Mouse (Mus musculus): ENCODE measurements around the gene Car14. TPM values are rescaled to one million over a fixed set of nuclear protein-coding genes. Genes with fewer than 3 reads are reported as not detected.
A peak's percentile ranks its signal among the peaks of the same experiment; 100 is the strongest.
"Not testable (repeated sequence)": the region's sequence is repeated elsewhere in the genome, so short reads cannot be mapped to it uniquely, and the experiment has no call there.

Car14 gene
- polyA plus RNA-seq, 1 experiment from 2014 or later, result 1.1 TPM

- no peaks in the 10 kb centered on the region for H3K9me3 ChIP-seq (ENCODE audit: control insufficient read depth, low read length)
- H3K4me1 ChIP-seq (ENCODE audit: control insufficient read depth, insufficient read depth, low read length), result peaks cover 6% of the 10 kb centered on the region; the same call in 1 of the 2 replicates
- H3K27ac ChIP-seq (ENCODE audit: low read length), result no peak overlapping the region
- H3K9ac ChIP-seq (ENCODE audit: low read depth, low read length), result no peak overlapping the region
- WGBS, result 85% methylated on average over 5 of the region's 5 CpGs
- peaks cover 3% of the 10 kb centered on the region; the same call in 1 of the 2 replicates for H3K36me3 ChIP-seq (ENCODE audit: control insufficient read depth, insufficient read depth, low read length)
- ATAC-seq, result no peak
- H3K4me3 ChIP-seq (ENCODE audit: low read length), result no peak overlapping the region
- no peak overlapping the region for H3K4me2 ChIP-seq (ENCODE audit: low read depth, low read length)
- no peaks in the 10 kb centered on the region for H3K27me3 ChIP-seq (replicated peaks; ENCODE audit: control insufficient read depth, insufficient read depth, low read length)
Measured at GRCm38 (mm10) chr3:95866071-95866470, 38.4 kb downstream of the Car14 start.

GRCm38 (mm10) chr3:95865571-95865970 lies 38.9 kb downstream of the Car14 start:
- no peak for ATAC-seq
- Histone ChIP-seq H3K27ac (ENCODE audit: low read length) (no peak overlapping the region), H3K36me3 (ENCODE audit: control insufficient read depth, insufficient read depth, low read length) (peaks cover 3% of the 10 kb centered on the region; the same call in 1 of the 2 replicates), H3K9me3 (ENCODE audit: control insufficient read depth, low read length) (no peaks in the 10 kb centered on the region), H3K4me1 (ENCODE audit: control insufficient read depth, insufficient read depth, low read length) (peaks cover 4% of the 10 kb centered on the region; the same call in 1 of the 2 replicates), H3K4me3 (ENCODE audit: low read length) (no peak overlapping the region), H3K27me3 (replicated peaks; ENCODE audit: control insufficient read depth, insufficient read depth, low read length) (no peaks in the 10 kb centered on the region), H3K4me2 (ENCODE audit: low read depth, low read length) (no peak overlapping the region), H3K9ac (ENCODE audit: low read depth, low read length) (no peak overlapping the region)
- 88% methylated on average over 20 of the region's 20 CpGs for WGBS

GRCm38 (mm10) chr3:95865050-95865449 lies 39.4 kb downstream of the Car14 start:
- WGBS, result 78% methylated on average over 5 of the region's 5 CpGs
- no peaks in the 10 kb centered on the region for H3K27me3 ChIP-seq (replicated peaks; ENCODE audit: control insufficient read depth, insufficient read depth, low read length)
- no peak overlapping the region for H3K4me3 ChIP-seq (ENCODE audit: low read length)
- no peak for ATAC-seq
- no peak overlapping the region for H3K27ac ChIP-seq (ENCODE audit: low read length)
- H3K36me3 ChIP-seq (ENCODE audit: control insufficient read depth, insufficient read depth, low read length), result peaks cover 3% of the 10 kb centered on the region; the same call in 1 of the 2 replicates
- no peak overlapping the region for H3K9ac ChIP-seq (ENCODE audit: low read depth, low read length)
- no peaks in the 10 kb centered on the region for H3K9me3 ChIP-seq (ENCODE audit: control insufficient read depth, low read length)
- H3K4me1 ChIP-seq (ENCODE audit: control insufficient read depth, insufficient read depth, low read length), result no peaks in the 10 kb centered on the region
- no peak overlapping the region for H3K4me2 ChIP-seq (ENCODE audit: low read depth, low read length)

GRCm38 (mm10) chr3:95863578-95863977 lies 40.9 kb downstream of the Car14 start:
- peaks cover 3% of the 10 kb centered on the region; the same call in 1 of the 2 replicates for H3K36me3 ChIP-seq (ENCODE audit: control insufficient read depth, insufficient read depth, low read length)
- 76% methylated on average over 7 of the region's 7 CpGs for WGBS
- H3K4me1 ChIP-seq (ENCODE audit: control insufficient read depth, insufficient read depth, low read length), result no peaks in the 10 kb centered on the region
- H3K27me3 ChIP-seq (replicated peaks; ENCODE audit: control insufficient read depth, insufficient read depth, low read length), result no peaks in the 10 kb centered on the region
- no peak for ATAC-seq
- no peak overlapping the region for H3K4me3 ChIP-seq (ENCODE audit: low read length)
- no peak overlapping the region for H3K27ac ChIP-seq (ENCODE audit: low read length)
- no peak overlapping the region for H3K4me2 ChIP-seq (ENCODE audit: low read depth, low read length)
- H3K9me3 ChIP-seq (ENCODE audit: control insufficient read depth, low read length), result no peaks in the 10 kb centered on the region
- no peak overlapping the region for H3K9ac ChIP-seq (ENCODE audit: low read depth, low read length)

- Histone ChIP-seq H3K4me1 (ENCODE audit: control insufficient read depth, insufficient read depth, low read length) (no peaks in the 10 kb centered on the region), H3K4me3 (ENCODE audit: low read length) (no peak overlapping the region), H3K36me3 (ENCODE audit: control insufficient read depth, insufficient read depth, low read length) (peaks cover 3% of the 10 kb centered on the region; the same call in 1 of the 2 replicates), H3K27ac (ENCODE audit: low read length) (no peak overlapping the region), H3K9me3 (ENCODE audit: control insufficient read depth, low read length) (no peaks in the 10 kb centered on the region), H3K4me2 (ENCODE audit: low read depth, low read length) (no peak overlapping the region), H3K27me3 (replicated peaks; ENCODE audit: control insufficient read depth, insufficient read depth, low read length) (no peaks in the 10 kb centered on the region), H3K9ac (ENCODE audit: low read depth, low read length) (no peak overlapping the region)
- WGBS, result 46% methylated on average over 2 of the region's 2 CpGs
- ATAC-seq, result peak; percentile 62; the same call in 1 of the 2 replicates
Measured at GRCm38 (mm10) chr3:95861796-95862195, 42.7 kb downstream of the Car14 start.

- Histone ChIP-seq H3K4me1 (ENCODE audit: control insufficient read depth, insufficient read depth, low read length) (no peaks in the 10 kb centered on the region), H3K9ac (ENCODE audit: low read depth, low read length) (no peak overlapping the region), H3K4me2 (ENCODE audit: low read depth, low read length) (no peak overlapping the region), H3K27ac (ENCODE audit: low read length) (no peak overlapping the region), H3K4me3 (ENCODE audit: low read length) (no peak overlapping the region), H3K9me3 (ENCODE audit: control insufficient read depth, low read length) (no peaks in the 10 kb centered on the region), H3K36me3 (ENCODE audit: control insufficient read depth, insufficient read depth, low read length) (peaks cover 3% of the 10 kb centered on the region; the same call in 1 of the 2 replicates), H3K27me3 (replicated peaks; ENCODE audit: control insufficient read depth, insufficient read depth, low read length) (no peaks in the 10 kb centered on the region)
- ATAC-seq, result no peak
- WGBS, result 80% methylated on average over 10 of the region's 10 CpGs
Measured at GRCm38 (mm10) chr3:95861216-95861615, 43.3 kb downstream of the Car14 start.

- H3K4me3 ChIP-seq (ENCODE audit: low read length), result no peak overlapping the region
- no peak overlapping the region for H3K27ac ChIP-seq (ENCODE audit: low read length)
- no peak overlapping the region for H3K9ac ChIP-seq (ENCODE audit: low read depth, low read length)
- H3K36me3 ChIP-seq (ENCODE audit: control insufficient read depth, insufficient read depth, low read length), result peaks cover 3% of the 10 kb centered on the region; the same call in 1 of the 2 replicates
- no peaks in the 10 kb centered on the region for H3K4me1 ChIP-seq (ENCODE audit: control insufficient read depth, insufficient read depth, low read length)
- H3K4me2 ChIP-seq (ENCODE audit: low read depth, low read length), result no peak overlapping the region
- 82% methylated on average over 3 of the region's 3 CpGs for WGBS
- no peaks in the 10 kb centered on the region for H3K27me3 ChIP-seq (replicated peaks; ENCODE audit: control insufficient read depth, insufficient read depth, low read length)
- no peak for ATAC-seq
- no peaks in the 10 kb centered on the region for H3K9me3 ChIP-seq (ENCODE audit: control insufficient read depth, low read length)
Measured at GRCm38 (mm10) chr3:95860323-95860722, 44.2 kb downstream of the Car14 start.

- not testable (repeated sequence) for H3K36me3 ChIP-seq (ENCODE audit: control insufficient read depth, insufficient read depth, low read length); H3K9ac ChIP-seq (ENCODE audit: low read depth, low read length); ATAC-seq; H3K4me2 ChIP-seq (ENCODE audit: low read depth, low read length); H3K4me1 ChIP-seq (ENCODE audit: control insufficient read depth, insufficient read depth, low read length); H3K27me3 ChIP-seq (replicated peaks; ENCODE audit: control insufficient read depth, insufficient read depth, low read length); H3K27ac ChIP-seq (ENCODE audit: low read length); H3K4me3 ChIP-seq (ENCODE audit: low read length); H3K9me3 ChIP-seq (ENCODE audit: control insufficient read depth, low read length)
- WGBS, result 78% methylated on average over 3 of the region's 3 CpGs
Measured at GRCm38 (mm10) chr3:95858278-95858677, 46.2 kb downstream of the Car14 start.

GRCm38 (mm10) chr3:95857050-95857449 lies 47.4 kb downstream of the Car14 start:
- not testable (repeated sequence) for ATAC-seq; H3K4me3 ChIP-seq (ENCODE audit: low read length); H3K27me3 ChIP-seq (replicated peaks; ENCODE audit: control insufficient read depth, insufficient read depth, low read length); H3K9ac ChIP-seq (ENCODE audit: low read depth, low read length); H3K4me2 ChIP-seq (ENCODE audit: low read depth, low read length); H3K27ac ChIP-seq (ENCODE audit: low read length); H3K36me3 ChIP-seq (ENCODE audit: control insufficient read depth, insufficient read depth, low read length); H3K9me3 ChIP-seq (ENCODE audit: control insufficient read depth, low read length); H3K4me1 ChIP-seq (ENCODE audit: control insufficient read depth, insufficient read depth, low read length)
- 88% methylated on average over 1 of the region's 1 CpGs for WGBS

GRCm38 (mm10) chr3:95856115-95856514 lies 48.4 kb downstream of the Car14 start:
- H3K4me3 ChIP-seq (ENCODE audit: low read length), result peak overlapping the region; percentile 86
- H3K4me1 ChIP-seq (ENCODE audit: control insufficient read depth, insufficient read depth, low read length), result peaks cover 5% of the 10 kb centered on the region
- H3K9me3 ChIP-seq (ENCODE audit: control insufficient read depth, low read length), result no peaks in the 10 kb centered on the region
- peaks cover 5% of the 10 kb centered on the region for H3K36me3 ChIP-seq (ENCODE audit: control insufficient read depth, insufficient read depth, low read length)
- H3K27me3 ChIP-seq (replicated peaks; ENCODE audit: control insufficient read depth, insufficient read depth, low read length), result no peaks in the 10 kb centered on the region
- H3K9ac ChIP-seq (ENCODE audit: low read depth, low read length), result peak overlapping the region; percentile 93
- H3K4me2 ChIP-seq (ENCODE audit: low read depth, low read length), result peak overlapping the region; percentile 60
- 23% methylated on average over 7 of the region's 7 CpGs for WGBS
- H3K27ac ChIP-seq (ENCODE audit: low read length), result peak overlapping the region; percentile 76
- ATAC-seq, result 0 out of 2 replicates have a peak, but pooled peaks have one; percentile 12

Measured in intestine, embryonic 16.5 days (tissue).